Mouse (Mus musculus): Measurements from ENCODE around the gene Oasl1. TPM values are rescaled to one million over a fixed set of nuclear protein-coding genes. Genes with fewer than 3 reads are reported as not detected.

Oasl1 gene
- polyA plus RNA-seq, 1 experiment: 4.5 TPM

GRCm38 (mm10) chr5:114953326-114953725 is 30.3 kb downstream of the Oasl1 start:
- TF ChIP-seq GATA1 (IDR thresholded peaks at IDR 0.05; ENCODE audit: low read length): no peak

- no peak for TF ChIP-seq GATA1 (IDR thresholded peaks at IDR 0.05; ENCODE audit: low read length)
These were observed 35.0 kb downstream of the Oasl1 start for GRCm38 (mm10) chr5:114958069-114958468.

- no peak for TF ChIP-seq GATA1 (IDR thresholded peaks at IDR 0.05; ENCODE audit: low read length)
These were observed 38.7 kb downstream of the Oasl1 start for GRCm38 (mm10) chr5:114961590-114962360.

- no peak for TF ChIP-seq GATA1 (IDR thresholded peaks at IDR 0.05; ENCODE audit: low read length)
These were observed 41.4 kb downstream of the Oasl1 start for GRCm38 (mm10) chr5:114964315-114964966.

- TF ChIP-seq GATA1 (IDR thresholded peaks at IDR 0.05; ENCODE audit: low read length): no peak
These were observed 42.2 kb downstream of the Oasl1 start for GRCm38 (mm10) chr5:114964967-114965898.

- TF ChIP-seq GATA1 (IDR thresholded peaks at IDR 0.05; ENCODE audit: low read length): no peak
These were observed 44.7 kb downstream of the Oasl1 start for GRCm38 (mm10) chr5:114967523-114968268.

- TF ChIP-seq GATA1 (IDR thresholded peaks at IDR 0.05; ENCODE audit: low read length): no peak
These were observed 45.6 kb downstream of the Oasl1 start for GRCm38 (mm10) chr5:114968651-114969050.

- no peak for TF ChIP-seq GATA1 (IDR thresholded peaks at IDR 0.05; ENCODE audit: low read length)
These were observed 46.0 kb downstream of the Oasl1 start for GRCm38 (mm10) chr5:114969064-114969463.

GRCm38 (mm10) chr5:114969609-114970215 is 46.7 kb downstream of the Oasl1 start:
- no peak for TF ChIP-seq GATA1 (IDR thresholded peaks at IDR 0.05; ENCODE audit: low read length)

GRCm38 (mm10) chr5:114970824-114971227 is 47.8 kb downstream of the Oasl1 start, which contains the start of gene Hnf1a:
TSS of gene Hnf1a (minus strand) at chr5:114971094.
- no peak for TF ChIP-seq GATA1 (IDR thresholded peaks at IDR 0.05; ENCODE audit: low read length)

- TF ChIP-seq GATA1 (IDR thresholded peaks at IDR 0.05; ENCODE audit: low read length): no peak
These were observed 49.2 kb downstream of the Oasl1 start for GRCm38 (mm10) chr5:114972201-114972600.

GRCm38 (mm10) chr5:114973131-114973530 is 50.1 kb downstream of the Oasl1 start:
- no peak for TF ChIP-seq GATA1 (IDR thresholded peaks at IDR 0.05; ENCODE audit: low read length)

GRCm38 (mm10) chr5:114976935-114977334 is 53.9 kb downstream of the Oasl1 start:
- TF ChIP-seq GATA1 (IDR thresholded peaks at IDR 0.05; ENCODE audit: low read length): no peak

- TF ChIP-seq GATA1 (IDR thresholded peaks at IDR 0.05; ENCODE audit: low read length): no peak
These were observed 55.4 kb downstream of the Oasl1 start for GRCm38 (mm10) chr5:114978473-114978872.

- no peak for TF ChIP-seq GATA1 (IDR thresholded peaks at IDR 0.05; ENCODE audit: low read length)
These were observed 55.8 kb downstream of the Oasl1 start for GRCm38 (mm10) chr5:114978888-114979249.
